Mouse (Mus musculus): ENCODE results near the gene Trak1.

DNA sequence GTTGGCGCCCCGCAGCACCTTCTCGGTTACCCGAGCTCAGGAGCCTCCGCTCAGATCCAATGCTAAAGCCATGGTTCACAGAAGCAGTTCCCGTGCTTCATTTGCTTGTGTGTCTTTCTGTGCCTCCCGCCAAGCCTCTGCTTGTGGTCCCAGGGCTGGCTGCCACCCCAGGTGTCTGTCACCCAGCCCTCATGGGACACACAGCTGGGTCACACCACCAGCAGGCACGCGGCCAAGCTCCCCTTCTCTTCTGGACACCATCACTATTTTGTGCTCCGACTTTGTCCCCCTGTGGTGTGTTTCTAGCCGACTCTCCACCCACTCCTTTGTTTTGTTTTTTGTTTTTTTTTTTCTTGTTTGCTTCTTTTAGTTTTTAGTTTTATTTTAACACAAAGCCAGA is 170.2 kb downstream of the Trak1 start:
- TF ChIP-seq CTCF (IDR thresholded peaks at IDR 0.05; ENCODE audit: control insufficient read depth, insufficient read depth, insufficient replicate concordance, low read depth, low read length) (no peak), POLR2A (IDR thresholded peaks at IDR 0.05; ENCODE audit: control insufficient read depth, low read depth, low read length) (no peak)
